Mouse (Mus musculus) midbrain, embryonic 15.5 days (tissue): ENCODE measurements around the gene Fgfr2. TPM values are rescaled to one million over a fixed set of nuclear protein-coding genes. Genes with fewer than 3 reads are reported as not detected.

Source experiments
- ATAC-seq: fragments of 200-750 bp; cut with Nextera tagmentation; replicated peaks from 2 replicates; pipeline ENCODE4 v1.8.0; 2017; ENCODE audit warnings: moderate TSS enrichment
- H3K27ac ChIP-seq: fragments of 300-500 bp; sonication (generic); 2 replicates; pipeline ENCODE4 v1.5.1; 2015; ENCODE audit warnings: mild to moderate bottlenecking, inconsistent platforms
- H3K27me3 ChIP-seq: fragments of 300-500 bp; sonication (generic); replicated peaks from 2 replicates; pipeline ENCODE4 v1.6.1; 2015; ENCODE audit warnings: inconsistent platforms
- H3K36me3 ChIP-seq: fragments of 300-500 bp; sonication (generic); replicated peaks from 2 replicates; pipeline ENCODE4 v1.6.1; 2015; ENCODE audit warnings: inconsistent platforms
- H3K4me1 ChIP-seq: fragments of 300-500 bp; sonication (generic); 2 replicates; pipeline ENCODE4 v1.6.1; 2015; ENCODE audit warnings: inconsistent platforms
- H3K4me2 ChIP-seq: fragments of 300-500 bp; sonication (generic); 2 replicates; pipeline ENCODE4 v1.6.1; 2015; ENCODE audit warnings: inconsistent platforms, mild to moderate bottlenecking, moderate library complexity
- H3K4me3 ChIP-seq: fragments of 300-500 bp; sonication (generic); 2 replicates; pipeline ENCODE4 v1.5.1; 2015; ENCODE audit warnings: mild to moderate bottlenecking, inconsistent platforms
- H3K9ac ChIP-seq: fragments of 300-500 bp; sonication (generic); 2 replicates; pipeline ENCODE4 v1.6.1; 2015; ENCODE audit warnings: mild to moderate bottlenecking, inconsistent platforms
- H3K9me3 ChIP-seq: fragments of 300-500 bp; sonication (generic); 2 replicates; pipeline ENCODE4 v1.6.1; 2016; ENCODE audit warnings: inconsistent platforms
- WGBS: fragments of 180-500 bp; shearing (Covaris S2); methylation state at CpG from one replicate; pipeline ENCODE4 v1.1.7; 2015; ENCODE audit warnings: mixed read lengths; 5-methylcytosine and 5-hydroxymethylcytosine counted together
- polyA plus RNA-seq: library from polyadenylated mRNA; unstranded; fragments of >200 nt; fragmentation: Nextera tagmentation; extraction: Ambion mirVana; gene quantifications from 2 replicates; pipeline ENCODE4 v1.2.1, GENCODE M21; 2015

The Fgfr2 gene
- polyA plus RNA-seq, 1 experiment from 2014 or later: 23.3 TPM

- no peak; the same call in 1 of the 2 replicates for ATAC-seq
- Histone ChIP-seq H3K36me3 (no peaks in the 10 kb centered on the region), H3K4me2 (no peak overlapping the region; the same call in 1 of the 2 replicates), H3K4me3 (no peak overlapping the region), H3K27ac (peak overlapping the region; percentile 38; the same call in 1 of the 2 replicates), H3K27me3 (no peaks in the 10 kb centered on the region), H3K9me3 (no peaks in the 10 kb centered on the region), H3K9ac (no peak overlapping the region), H3K4me1 (peaks cover 15% of the 10 kb centered on the region)
- WGBS: 24% methylated on average over 17 of the region's 17 CpGs
Observed at GRCm38 (mm10) chr7:132372752-132373513, 750.2 kb downstream of the Fgfr2 start.

DNA sequence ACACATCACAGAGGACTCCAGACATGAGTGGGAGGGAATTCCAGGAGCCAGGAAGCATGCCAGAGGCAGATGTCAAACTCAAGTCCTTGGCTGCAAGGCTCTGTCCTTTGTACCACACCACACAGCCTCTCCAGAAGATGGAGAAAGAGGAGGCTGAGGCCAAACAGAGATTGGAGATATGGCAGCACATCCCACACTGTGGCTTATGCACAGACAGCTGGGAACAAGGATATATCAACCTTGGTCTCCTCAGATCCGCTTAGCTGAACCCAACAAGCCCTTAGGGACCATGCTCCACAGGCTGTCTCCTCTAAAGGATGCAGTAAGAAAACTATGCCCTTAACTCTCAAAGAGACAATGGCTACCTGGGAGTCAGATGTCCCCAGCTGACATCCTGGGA, 751.3 kb downstream of the Fgfr2 start:
- H3K9ac ChIP-seq: no peak overlapping the region
- no peak overlapping the region for H3K4me3 ChIP-seq
- H3K27ac ChIP-seq: 0 out of 2 replicates have a peak overlapping the region, but pooled peaks have one; percentile 51
- H3K9me3 ChIP-seq: no peaks in the 10 kb centered on the region
- peaks cover 15% of the 10 kb centered on the region for H3K4me1 ChIP-seq
- no peaks in the 10 kb centered on the region for H3K27me3 ChIP-seq
- no peak for ATAC-seq
- no peaks in the 10 kb centered on the region for H3K36me3 ChIP-seq
- H3K4me2 ChIP-seq: no peak overlapping the region
- 77% methylated on average over 1 of the region's 1 CpGs for WGBS

DNA sequence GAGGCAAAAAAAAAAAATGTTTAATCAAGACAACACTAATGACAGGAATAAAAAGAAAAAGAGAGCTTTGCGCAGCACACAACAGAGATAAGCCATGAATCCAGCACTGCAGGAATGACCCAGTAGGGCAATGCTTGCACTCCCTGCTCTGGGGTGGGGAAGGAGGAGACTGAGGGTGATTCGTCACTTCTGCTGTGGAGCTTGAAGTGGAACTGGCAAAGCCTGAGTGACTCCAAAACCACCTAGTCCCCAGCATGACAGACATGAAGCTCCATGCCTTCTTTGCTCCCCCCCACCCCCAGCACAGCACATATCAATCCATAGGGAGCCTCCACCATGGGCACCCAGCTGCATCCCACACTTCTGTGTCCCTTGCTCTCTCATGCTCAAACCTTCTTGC, 753.4 kb downstream of the Fgfr2 start:
- no peak for ATAC-seq
- Histone ChIP-seq H3K36me3 (no peaks in the 10 kb centered on the region), H3K9me3 (no peaks in the 10 kb centered on the region), H3K4me1 (peaks cover 15% of the 10 kb centered on the region), H3K27ac (no peak overlapping the region), H3K4me3 (no peak overlapping the region), H3K9ac (no peak overlapping the region), H3K4me2 (no peak overlapping the region), H3K27me3 (no peaks in the 10 kb centered on the region)
- WGBS: 85% methylated on average over 2 of the region's 2 CpGs

DNA sequence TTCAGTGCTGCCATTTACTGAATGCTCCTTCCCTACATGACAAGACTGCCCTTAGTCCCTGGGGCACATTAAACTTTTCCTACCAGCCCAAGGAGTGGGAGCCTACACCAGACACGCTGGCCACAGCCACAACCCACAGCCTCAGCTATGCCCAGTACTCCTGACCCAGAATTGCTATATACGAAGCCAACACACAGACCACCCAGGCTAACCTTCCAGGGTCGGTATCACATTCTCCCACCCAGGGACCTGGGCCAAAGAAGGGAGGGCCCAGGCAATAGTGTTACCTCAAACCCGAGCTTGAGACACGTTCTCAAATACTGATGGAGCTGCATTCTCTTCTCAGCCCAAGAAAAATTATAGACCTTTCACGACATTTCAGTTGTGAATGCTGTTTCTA, 754.3 kb downstream of the Fgfr2 start:
- 82% methylated on average over 6 of the region's 6 CpGs for WGBS
- H3K9ac ChIP-seq: no peak overlapping the region
- H3K27ac ChIP-seq: no peak overlapping the region

GRCm38 (mm10) chr7:132367344-132367743, 755.8 kb downstream of the Fgfr2 start:
- Histone ChIP-seq H3K27me3 (no peaks in the 10 kb centered on the region), H3K27ac (no peak overlapping the region), H3K4me3 (no peak overlapping the region), H3K9me3 (no peaks in the 10 kb centered on the region), H3K36me3 (no peaks in the 10 kb centered on the region), H3K4me2 (no peak overlapping the region), H3K4me1 (0 out of 2 replicates have a peak, but pooled peaks cover 4% of the 10 kb centered on the region), H3K9ac (no peak overlapping the region)
- whole genome bisulfite sequencing: 88% methylated on average over 3 of the region's 3 CpGs
- ATAC-seq: no peak

More for the DNA sequence above, 754.3 kb downstream of the Fgfr2 start:
- no peak for ATAC-seq
- Histone ChIP-seq H3K36me3 (no peaks in the 10 kb centered on the region), H3K4me2 (no peak overlapping the region), H3K9me3 (no peaks in the 10 kb centered on the region), H3K4me1 (peaks cover 15% of the 10 kb centered on the region), H3K27me3 (no peaks in the 10 kb centered on the region), H3K4me3 (no peak overlapping the region)

- ATAC-seq: no peak
- no peak overlapping the region for H3K4me3 ChIP-seq
- H3K9ac ChIP-seq: no peak overlapping the region
- H3K4me2 ChIP-seq: no peak overlapping the region
- H3K27me3 ChIP-seq: no peaks in the 10 kb centered on the region
- no peaks in the 10 kb centered on the region for H3K9me3 ChIP-seq
- 93% methylated on average over 5 of the region's 5 CpGs for WGBS
- H3K27ac ChIP-seq: no peak overlapping the region
- 0 out of 2 replicates have a peak, but pooled peaks cover 4% of the 10 kb centered on the region for H3K4me1 ChIP-seq
- no peaks in the 10 kb centered on the region for H3K36me3 ChIP-seq
Observed at GRCm38 (mm10) chr7:132365703-132366384, 757.3 kb downstream of the Fgfr2 start.

DNA sequence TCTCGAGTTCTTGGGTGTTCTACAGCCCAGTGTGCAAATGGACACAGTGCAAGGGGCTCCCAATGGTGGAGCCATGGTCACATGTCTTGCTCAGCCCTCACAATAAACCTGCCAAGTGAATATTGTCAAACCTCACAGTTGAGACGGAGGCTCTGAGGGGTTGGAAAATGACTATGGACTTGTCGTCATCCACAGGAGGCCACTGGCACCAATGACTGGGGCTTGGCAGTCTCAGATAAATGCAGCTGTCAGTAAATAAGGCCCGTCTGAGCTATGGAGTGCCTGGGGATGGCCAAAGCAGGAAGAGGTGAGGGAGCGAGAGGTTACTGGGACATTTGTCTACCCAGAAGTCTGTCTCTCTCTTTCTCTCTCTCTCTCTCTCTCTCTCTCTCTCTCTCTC, 758.0 kb downstream of the Fgfr2 start:
- Histone ChIP-seq H3K9ac (no peak overlapping the region), H3K27me3 (no peaks in the 10 kb centered on the region), H3K27ac (no peak overlapping the region), H3K4me1 (0 out of 2 replicates have a peak, but pooled peaks cover 4% of the 10 kb centered on the region), H3K4me2 (no peak overlapping the region), H3K9me3 (no peaks in the 10 kb centered on the region), H3K4me3 (no peak overlapping the region), H3K36me3 (no peaks in the 10 kb centered on the region)
- ATAC-seq: no peak
- 84% methylated on average over 5 of the region's 5 CpGs for WGBS

DNA sequence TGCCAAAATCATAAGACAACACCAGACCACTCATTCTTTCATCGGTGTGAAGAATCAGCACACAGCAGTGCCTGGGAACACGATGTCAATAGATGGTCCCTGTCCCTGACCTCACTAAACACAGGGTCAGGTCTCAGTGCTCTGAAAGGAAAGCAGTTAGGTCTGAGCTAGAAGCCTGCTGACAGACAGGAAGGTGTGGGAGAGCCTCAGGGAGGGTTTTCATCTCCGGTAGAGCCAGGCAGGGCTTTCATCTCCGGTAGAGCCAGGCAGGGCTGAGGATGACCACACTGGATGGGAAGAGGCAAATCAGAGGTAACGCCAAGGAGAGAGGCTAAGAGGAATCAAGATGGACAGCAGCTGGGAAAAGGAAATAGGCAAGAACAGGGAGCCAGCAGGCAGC, 758.6 kb downstream of the Fgfr2 start:
- WGBS: 72% methylated on average over 5 of the region's 5 CpGs
- no peaks in the 10 kb centered on the region for H3K9me3 ChIP-seq
- no peak overlapping the region for H3K4me2 ChIP-seq
- H3K27me3 ChIP-seq: no peaks in the 10 kb centered on the region
- no peak overlapping the region for H3K4me3 ChIP-seq
- no peak overlapping the region for H3K9ac ChIP-seq
- H3K27ac ChIP-seq: no peak overlapping the region
- H3K36me3 ChIP-seq: no peaks in the 10 kb centered on the region
- 0 out of 2 replicates have a peak, but pooled peaks cover 4% of the 10 kb centered on the region for H3K4me1 ChIP-seq
- no peak for ATAC-seq

GRCm38 (mm10) chr7:132360336-132360735, 762.8 kb downstream of the Fgfr2 start:
- Histone ChIP-seq H3K27ac (no peak overlapping the region), H3K36me3 (no peaks in the 10 kb centered on the region), H3K9ac (no peak overlapping the region), H3K4me2 (no peak overlapping the region), H3K4me1 (no peaks in the 10 kb centered on the region), H3K9me3 (no peaks in the 10 kb centered on the region), H3K4me3 (no peak overlapping the region), H3K27me3 (no peaks in the 10 kb centered on the region)
- 80% methylated on average over 4 of the region's 4 CpGs for WGBS
- ATAC-seq: no peak

GRCm38 (mm10) chr7:132358709-132359108, 764.4 kb downstream of the Fgfr2 start:
- Histone ChIP-seq H3K9ac (no peak overlapping the region), H3K27ac (no peak overlapping the region), H3K4me1 (no peaks in the 10 kb centered on the region), H3K36me3 (no peaks in the 10 kb centered on the region), H3K4me3 (no peak overlapping the region), H3K27me3 (no peaks in the 10 kb centered on the region), H3K4me2 (no peak overlapping the region), H3K9me3 (no peaks in the 10 kb centered on the region)
- WGBS: 70% methylated on average over 4 of the region's 4 CpGs
- no peak for ATAC-seq

GRCm38 (mm10) chr7:132358250-132358649, 764.9 kb downstream of the Fgfr2 start:
- no peak overlapping the region for H3K4me3 ChIP-seq
- no peaks in the 10 kb centered on the region; the same call in 1 of the 2 replicates for H3K27me3 ChIP-seq
- ATAC-seq: no peak
- no peaks in the 10 kb centered on the region for H3K36me3 ChIP-seq
- no peaks in the 10 kb centered on the region for H3K4me1 ChIP-seq
- H3K9ac ChIP-seq: no peak overlapping the region
- 64% methylated on average over 3 of the region's 3 CpGs for WGBS
- no peak overlapping the region for H3K27ac ChIP-seq
- H3K4me2 ChIP-seq: no peak overlapping the region
- H3K9me3 ChIP-seq: no peaks in the 10 kb centered on the region

- no peaks in the 10 kb centered on the region for H3K4me1 ChIP-seq
Observed at GRCm38 (mm10) chr7:132357841-132358237, 765.3 kb downstream of the Fgfr2 start.

More at GRCm38 (mm10) chr7:132357841-132358237, 765.3 kb downstream of the Fgfr2 start:
- H3K4me2 ChIP-seq: no peak overlapping the region
- no peaks in the 10 kb centered on the region for H3K36me3 ChIP-seq
- no peak overlapping the region for H3K27ac ChIP-seq
- ATAC-seq: no peak
- H3K9me3 ChIP-seq: no peaks in the 10 kb centered on the region
- 87% methylated on average over 3 of the region's 3 CpGs for WGBS
- no peak overlapping the region for H3K4me3 ChIP-seq
- no peak overlapping the region for H3K9ac ChIP-seq
- no peaks in the 10 kb centered on the region; the same call in 1 of the 2 replicates for H3K27me3 ChIP-seq
